Mouse (Mus musculus) layer of hippocampus, adult 18-20 months (tissue): ENCODE results near the gene Ncbp2. TPM values are rescaled to one million over a fixed set of nuclear protein-coding genes. Genes with fewer than 3 reads are reported as not detected.
"Not testable (repeated sequence)": the region's sequence is repeated elsewhere in the genome, so short reads cannot be mapped to it uniquely, and the experiment has no call there.

Experiments used
- DNase-seq, 2 experiments: peaks; one replicate each; pipeline ENCODE4 v3.0.0; 2022; ENCODE audit warnings: low spot score in 2 of 2
- total RNA-seq, 2 experiments: library from RNA; stranded (reverse); gene quantifications; 2 replicates each; pipeline ENCODE4 v1.2.3; 2021

Gene Ncbp2
- total RNA-seq, 2 experiments from 2014 or later: 51.4 to 53.4 TPM

DNA sequence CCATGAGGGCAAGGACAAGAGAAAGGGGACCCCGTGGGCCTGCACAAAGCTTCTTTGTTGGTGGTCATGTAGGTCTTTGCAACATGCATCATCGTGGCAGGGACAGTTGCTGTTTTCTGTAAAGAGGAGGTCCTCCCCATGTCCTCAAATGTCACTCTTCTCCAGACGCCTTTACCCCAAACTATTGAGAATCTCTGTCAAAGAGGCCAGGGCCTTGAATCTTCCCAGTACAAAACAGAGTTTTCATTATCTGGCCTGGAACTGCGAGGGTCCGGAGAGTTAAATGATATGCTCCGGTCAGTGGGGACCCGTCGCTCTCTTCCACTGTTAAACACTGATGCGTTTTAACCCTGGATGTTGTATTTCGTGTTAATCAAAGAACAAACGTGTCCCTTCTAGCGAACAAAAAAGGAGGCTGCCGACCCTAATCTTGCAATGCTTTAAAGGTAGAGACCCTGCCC, 13.7 kb upstream of the Ncbp2 start:
- DNase-seq: no peak

DNA sequence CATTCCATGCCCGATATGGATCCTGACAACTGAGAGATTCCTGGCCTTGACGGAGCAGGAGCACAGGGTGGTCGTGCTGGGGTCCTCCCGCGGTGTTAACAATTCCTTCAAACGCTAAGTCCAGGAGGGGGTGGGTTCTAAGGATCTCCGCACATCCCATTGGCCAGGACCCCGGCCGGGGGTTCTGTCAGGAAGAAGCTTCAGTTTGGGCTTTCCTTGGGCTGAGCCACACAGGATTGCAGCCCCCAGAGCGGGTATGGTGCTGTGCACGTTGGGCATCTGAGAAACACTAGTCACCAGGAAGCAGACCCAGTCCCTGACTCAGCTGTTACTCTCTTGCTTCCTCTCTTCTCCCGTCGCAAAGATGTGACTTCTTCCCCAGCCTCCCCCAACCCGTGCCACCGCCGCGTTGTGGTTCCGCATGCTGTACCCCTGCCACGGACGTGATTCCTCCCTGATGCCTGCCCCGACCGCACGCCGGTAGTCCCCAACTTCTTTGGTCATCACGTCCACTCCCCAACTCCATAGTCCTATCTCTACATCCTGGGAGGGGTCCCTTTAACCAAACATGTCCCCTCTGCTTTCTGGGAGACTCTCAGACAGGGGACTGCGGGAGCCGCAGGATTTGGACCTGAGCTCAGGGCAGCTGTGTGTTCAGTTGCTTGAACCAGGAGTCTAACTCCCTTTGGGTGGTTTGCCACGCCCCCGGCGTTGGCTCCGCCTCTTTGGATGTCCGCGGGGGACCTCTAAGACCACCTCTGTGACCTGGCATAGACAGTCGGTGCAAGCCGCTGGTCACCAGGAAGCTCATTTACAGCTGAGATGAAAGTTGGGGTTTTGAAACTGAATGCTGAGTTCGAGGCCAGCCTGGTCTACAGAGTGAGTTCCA, 13.0 kb upstream of the Ncbp2 start:
- peak in 1 of 2 experiments; percentile 39 for DNase-seq

DNA sequence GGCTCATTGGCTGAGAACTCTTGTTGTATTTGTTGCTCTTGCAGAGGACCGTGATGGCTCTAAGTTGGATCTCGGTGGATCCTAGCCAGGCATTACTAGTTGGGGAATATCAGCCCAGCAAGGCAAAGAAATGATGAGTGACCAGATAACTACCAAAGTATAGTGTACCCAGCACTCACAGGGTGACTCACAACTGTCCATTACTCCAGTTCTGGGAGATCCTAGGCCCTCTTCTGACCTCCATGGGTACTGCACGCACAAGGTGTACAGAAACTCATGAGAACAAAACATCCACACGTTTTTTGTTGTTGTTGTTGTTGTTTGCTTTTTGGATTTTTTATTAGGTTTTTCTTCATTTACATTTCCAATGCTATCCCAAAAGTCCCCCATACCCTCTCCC, 11.7 kb upstream of the Ncbp2 start:
- no peak for DNase-seq

DNA sequence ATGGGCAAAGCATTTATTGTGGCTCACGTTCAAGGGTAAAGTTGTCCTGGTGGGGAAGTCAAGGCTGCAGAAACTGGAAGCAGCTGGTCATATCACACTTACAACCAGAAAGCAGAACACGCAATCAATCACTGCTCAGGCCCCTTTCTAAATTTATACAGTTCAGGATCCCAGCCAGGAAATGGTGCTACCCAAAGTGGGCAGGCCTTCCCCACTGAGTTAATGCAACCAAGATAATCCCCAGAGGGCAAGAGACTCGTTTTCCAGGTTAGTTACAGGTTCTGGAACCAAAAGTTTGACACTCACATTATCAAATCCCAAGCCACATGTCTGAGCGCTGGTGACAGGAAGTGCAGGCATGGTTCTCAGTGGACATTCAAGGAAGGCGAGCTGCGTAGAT, 9.5 kb upstream of the Ncbp2 start:
- DNase-seq: no peak

DNA sequence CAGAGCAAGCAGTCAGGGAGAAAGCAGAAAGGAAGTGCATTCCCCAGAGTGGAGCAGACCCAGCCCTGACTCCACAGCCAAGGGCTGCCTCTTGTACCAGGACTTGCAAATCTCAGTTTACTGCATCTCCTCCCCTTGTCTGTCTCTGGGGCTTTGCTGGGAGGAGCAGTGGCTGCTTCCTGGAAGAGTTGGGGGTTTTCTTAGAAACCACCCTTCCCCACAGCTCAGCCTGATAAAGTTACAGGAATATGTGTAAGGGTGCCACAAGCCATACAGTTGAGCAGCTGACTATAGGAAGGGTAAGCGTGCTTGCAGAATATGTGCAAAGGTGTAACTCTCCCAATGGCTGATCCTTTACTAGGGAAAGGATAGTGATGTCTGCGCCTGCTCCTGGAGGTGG, 7.7 kb upstream of the Ncbp2 start:
- DNase-seq: no peak

DNA sequence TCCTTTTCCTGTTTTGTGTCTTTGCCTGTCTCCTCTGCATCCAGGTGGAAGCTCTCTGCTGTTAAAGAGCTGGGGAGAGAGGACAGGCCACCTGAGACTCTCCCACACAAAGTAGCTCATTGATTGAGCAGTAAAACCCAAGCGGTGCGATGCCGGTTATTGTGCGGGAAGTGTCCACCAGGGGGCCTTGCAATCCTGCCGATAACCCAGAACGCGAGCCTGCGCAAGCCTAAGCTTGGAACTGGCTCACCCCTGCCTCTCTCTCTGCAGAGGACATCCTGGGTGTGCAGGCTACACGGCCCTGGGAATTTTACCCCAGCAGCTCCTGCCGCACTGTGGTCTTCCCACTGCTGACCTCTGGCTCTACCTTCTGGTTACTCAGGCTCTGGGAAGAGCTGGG, 4.3 kb upstream of the Ncbp2 start:
- DNase-seq: peak; percentile 72 to 90

DNA sequence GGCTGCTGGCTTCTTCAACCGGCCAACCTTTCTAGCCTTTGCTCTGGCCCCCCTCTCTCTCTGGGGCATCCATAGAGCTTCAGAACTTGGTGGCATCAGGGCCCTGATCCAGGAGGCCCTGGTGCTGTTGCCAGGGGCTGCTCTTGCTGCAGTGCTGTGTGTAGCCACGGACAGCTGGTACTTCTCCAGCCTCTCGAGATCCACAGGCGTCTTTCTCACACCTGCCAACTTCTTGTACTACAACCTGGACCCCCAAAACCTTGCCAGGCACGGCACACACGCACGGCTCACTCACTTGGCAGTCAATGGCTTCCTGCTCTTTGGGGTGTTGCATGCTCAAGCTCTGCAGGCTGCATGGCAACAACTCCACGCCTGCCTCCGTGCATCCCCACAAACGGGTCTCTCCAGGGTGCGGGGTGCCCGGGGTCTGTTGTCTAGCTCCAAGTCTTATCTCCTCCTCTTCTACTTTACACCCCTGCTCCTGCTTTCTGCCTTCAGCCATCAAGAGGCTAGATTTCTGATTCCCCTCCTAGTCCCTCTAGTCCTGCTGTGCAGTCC, 3.5 kb upstream of the Ncbp2 start:
- no peak for DNase-seq

DNA sequence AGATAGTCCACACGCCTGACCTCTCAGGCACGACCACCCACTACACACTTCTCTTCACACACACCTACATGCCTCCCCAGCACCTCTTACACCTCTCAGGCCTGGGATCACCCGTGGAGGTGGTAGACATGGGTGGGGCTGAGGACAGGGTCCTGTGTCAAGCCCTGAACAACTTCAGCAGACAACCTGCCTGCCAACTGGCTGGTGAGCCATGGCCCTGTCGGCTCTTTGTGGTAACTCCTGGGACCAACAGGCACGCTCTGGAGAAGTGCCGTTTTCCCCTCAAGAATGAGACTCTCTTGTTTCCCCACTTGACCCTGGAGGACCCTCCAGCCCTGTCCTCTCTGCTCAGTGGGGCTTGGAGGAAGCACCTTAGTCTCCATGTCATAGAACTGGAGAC, 2.9 kb upstream of the Ncbp2 start:
- no peak for DNase-seq

DNA sequence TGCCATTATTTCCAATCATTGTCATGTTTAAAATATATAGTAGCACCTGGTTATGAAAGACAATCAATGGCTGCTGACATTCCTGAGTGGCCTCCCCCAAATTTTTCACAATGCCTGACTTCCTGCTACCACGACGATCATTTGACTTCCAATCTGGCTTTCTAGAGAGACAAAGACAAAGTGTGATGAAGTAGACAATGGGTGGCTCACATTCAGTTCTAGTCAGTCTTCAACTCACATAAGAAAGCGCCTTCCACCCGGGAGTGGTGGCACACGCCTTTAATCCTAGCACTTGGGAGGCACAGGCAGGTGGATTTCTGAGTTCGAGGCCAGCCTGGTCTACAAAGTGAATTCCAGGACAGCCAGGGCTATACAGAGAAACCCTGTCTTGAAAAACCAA, 2.3 kb upstream of the Ncbp2 start:
- DNase-seq: not testable (repeated sequence)

DNA sequence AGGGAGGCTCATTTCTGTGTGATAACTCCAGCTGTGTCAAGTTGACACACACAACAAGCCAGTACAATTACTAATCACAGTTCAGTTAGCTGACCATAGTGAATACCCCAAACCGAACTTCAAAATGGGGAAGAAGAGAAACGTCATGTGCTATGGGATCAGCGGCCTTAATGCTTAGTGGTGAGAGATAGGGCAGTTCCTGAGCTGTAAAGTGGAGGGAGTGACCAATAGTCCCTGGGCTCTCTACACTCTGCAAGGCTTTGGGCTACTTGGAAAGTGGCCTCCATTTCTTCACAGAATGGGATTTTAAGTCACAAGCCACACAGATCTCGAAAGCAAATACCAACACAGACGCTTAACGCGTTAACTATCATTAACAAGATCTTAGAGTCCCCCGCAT, 980 bp upstream of the Ncbp2 start:
- no peak for DNase-seq

DNA sequence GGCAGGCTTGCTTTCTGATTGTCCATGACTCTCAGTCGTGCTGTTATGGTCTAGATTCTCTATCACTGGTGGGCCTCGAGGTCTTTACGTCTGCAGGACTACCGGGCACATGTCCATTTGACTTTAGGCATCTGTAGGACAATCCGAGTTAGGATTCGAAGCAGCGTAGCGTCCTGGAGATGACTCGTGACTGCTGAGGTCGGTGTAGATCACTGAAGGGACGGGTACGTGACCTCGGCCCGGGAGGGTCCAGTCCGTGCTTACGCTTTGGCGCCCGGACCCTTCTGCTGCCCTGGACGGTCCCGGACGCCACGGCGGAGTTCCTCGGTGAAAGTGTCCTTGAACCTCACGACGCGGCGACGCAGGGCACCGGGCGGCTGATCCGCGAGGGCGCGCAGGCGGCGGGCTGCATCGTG, 404 bp upstream of the Ncbp2 start:
- peak in 1 of 2 experiments; percentile 51 for DNase-seq

DNA sequence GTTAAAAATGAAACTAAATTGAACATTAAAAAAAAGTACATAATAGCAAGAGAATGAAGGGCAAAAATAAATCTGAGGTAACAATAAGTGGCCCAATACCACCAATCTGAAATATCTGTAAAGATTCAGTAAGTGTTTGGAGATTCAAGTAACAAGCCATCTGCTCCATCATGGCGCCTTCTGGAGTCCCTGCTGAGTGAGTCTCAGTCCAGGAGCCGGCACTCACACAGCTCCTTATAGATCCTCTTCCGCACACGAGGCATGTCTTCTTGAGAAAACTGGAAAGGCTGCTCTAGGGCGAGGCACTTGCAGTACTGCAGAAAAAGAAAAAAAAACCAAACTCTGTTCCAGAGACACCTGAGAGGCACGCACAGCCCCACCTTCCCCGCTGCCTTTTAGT, 14.9 kb downstream of the Ncbp2 start:
- peak in 1 of 2 experiments; percentile 67 for DNase-seq

DNA sequence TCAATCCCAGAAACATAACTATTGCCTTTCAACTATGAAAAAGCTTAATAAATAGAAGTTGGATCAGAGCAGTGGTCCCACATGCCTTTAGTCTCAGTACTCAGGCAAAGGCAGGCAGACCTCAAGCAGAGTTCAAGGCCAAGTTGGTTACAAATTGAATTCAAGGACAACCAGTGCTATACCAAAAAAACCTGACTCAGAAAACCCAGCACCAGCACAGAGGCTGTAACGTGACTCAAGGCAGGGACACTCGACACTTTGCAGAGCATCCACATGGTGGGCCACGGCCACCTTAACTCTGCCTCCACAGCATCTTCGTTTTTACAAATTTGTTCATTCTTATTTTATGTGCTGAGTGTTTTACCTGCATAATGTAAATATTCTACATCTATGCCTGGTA, 26.9 kb downstream of the Ncbp2 start:
- DNase-seq: no peak

DNA sequence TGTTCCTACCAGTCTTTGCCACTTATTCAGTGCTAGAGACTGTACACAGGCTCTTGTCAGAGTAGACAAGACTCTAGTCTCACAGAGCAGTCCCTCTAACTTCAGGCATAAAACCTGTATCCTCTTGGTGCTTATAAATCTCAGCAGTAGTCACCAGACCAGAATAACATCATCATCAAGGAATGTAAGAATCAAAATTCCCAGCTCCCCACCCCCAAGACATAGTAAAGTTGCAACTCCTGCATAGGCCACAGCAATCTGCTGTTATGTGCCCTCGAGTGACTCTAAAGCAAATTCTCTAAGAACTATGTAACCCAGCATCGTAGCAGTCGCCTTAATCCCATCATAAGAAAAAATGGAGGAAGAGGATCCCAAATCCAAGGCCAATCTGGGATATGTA, 31.2 kb downstream of the Ncbp2 start:
- no peak for DNase-seq

DNA sequence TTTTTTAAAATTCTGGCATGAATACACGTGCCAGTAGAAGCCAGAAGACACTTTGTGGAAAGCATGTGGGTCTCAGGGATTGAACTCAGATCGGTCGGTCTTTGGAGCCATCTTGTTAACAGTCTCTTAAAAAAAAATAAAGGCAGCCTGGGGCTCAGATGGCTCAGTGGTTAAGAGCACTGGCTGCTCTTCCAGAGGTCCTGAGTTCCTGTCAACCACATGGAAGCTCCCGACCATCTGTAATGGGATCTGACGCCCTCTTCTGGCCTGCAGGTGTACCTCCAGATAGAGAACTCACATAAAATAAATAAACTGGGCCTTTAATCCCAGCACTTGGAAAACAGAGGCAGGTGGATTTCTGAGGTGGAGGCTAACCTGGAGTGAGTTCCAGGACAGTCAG, 32.6 kb downstream of the Ncbp2 start:
- no peak for DNase-seq

DNA sequence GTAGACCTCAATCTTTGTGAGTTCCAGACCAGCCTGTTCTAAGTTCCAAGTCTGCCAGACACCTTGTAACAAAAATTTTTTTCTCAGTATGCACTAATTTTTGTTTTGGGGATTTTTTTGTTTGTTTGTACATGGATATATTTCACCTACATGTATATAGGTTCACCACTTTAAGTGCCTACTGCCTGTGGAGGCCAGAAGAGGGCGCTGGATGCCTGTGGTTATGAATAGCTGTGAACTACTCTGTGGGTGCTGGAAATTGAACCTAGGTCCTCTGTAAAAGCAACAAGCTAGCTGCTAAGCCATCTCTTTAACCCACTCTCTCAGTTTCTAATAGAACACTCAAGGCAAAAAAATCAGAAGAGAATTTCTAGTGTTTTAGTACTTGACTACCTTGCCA, 43.7 kb downstream of the Ncbp2 start:
- no peak for DNase-seq

DNA sequence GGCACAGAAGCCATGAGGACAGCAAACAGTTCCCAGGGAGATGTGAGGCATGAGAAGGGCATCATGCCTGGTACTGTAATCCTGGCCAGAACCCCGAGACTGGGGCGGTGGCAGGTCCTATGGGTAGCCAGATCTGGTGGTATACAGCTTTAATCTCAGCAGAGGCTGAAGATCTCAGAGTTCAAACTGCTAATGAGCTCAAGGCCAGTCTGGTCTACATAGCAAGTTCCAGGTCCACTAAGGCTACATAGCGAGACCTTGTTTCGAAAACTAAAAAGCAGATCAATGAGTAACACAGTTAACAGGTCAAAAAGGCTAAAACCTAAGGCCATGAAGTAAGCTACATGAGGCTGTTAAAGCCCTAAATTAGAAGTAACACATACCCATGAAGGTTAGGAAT, 44.9 kb downstream of the Ncbp2 start:
- no peak for DNase-seq

DNA sequence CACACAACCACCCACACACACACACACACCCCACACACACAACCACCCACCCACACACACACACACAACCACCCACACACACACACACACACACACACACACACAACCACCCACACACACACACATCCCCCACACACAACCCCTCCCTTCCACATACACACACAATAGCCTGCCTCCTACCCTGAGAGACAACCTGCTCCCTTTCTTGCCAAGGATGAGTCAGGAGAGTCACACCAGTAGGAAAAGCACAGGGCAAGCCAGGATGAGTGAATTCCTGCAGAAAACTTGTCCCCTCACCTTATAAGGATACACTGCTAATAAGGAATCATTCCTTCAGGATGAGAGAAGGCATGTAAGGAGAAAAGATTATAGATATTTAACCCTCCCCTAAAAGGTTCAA, 45.6 kb downstream of the Ncbp2 start:
- no peak for DNase-seq

DNA sequence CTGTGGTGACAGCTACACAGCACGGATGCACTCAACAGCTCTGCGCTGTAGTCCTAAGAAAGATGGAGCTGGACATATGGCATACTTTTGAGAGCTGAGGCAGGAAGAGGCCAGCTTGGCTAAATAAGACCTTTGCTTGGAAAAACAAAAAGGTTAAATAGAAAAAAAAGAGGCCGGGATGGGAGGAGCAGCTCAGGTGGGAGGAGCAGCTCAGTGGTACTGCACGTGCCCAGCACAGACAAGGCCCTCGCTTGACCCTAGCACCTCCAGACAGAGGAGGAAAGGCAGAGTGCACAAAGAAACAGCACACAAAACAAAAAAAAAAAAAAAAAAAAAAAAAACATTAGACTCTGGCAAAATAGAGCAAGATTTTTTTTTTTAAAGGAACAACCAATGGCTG, 48.1 kb downstream of the Ncbp2 start:
- no peak for DNase-seq

DNA sequence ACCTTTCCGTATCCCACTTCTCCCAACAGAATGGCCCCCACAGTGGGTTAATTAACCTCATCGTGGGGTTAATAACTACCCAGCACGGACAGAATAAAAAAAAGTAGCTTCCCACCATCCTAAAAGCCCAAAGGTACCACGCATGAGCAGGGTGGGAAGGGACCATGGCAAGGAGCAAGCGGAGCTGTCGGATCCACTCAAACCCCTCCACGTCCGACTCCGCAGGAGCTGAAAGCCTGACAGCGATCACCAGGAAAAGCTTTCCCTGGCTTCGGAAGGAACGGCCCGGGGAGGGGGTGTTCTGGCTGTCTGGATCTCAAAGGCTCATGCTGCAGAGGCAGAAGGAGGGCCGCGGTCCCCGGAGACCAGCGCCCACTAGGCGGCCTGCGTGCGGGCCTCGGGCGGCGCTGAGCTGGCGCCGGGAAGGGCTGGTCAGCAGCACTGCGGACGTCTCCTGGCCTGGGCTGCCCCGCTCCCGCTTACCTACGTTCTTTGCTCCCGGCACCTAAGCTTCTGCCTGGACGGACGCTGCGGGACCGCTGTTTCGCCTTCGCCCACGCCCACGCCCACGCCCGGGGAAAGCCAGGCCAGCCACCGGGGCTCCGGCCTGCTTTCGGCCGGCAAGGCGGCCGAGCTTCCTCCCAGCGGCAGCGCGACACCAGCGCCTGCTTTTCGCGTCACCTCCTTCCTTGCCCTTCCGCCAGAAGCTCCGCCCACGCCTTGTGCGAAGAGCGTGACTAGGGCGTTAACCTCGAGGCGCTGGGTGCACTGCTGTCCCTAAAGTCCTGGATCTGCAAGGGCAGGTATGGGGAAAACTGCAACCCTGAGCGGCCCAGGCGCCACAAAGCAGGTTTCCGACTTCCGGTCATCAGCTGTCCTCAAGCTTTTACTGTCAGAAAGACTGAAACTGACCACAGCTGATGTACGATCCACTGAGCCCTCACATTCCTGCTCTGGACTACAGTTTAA, 54.5 kb downstream of the Ncbp2 start, which contains the start of gene Senp5:
Gene Senp5, minus strand, starts transcription at position 779 of the 969 bp plus-strand sequence.
- peak; percentile 90 to 91 for DNase-seq

DNA sequence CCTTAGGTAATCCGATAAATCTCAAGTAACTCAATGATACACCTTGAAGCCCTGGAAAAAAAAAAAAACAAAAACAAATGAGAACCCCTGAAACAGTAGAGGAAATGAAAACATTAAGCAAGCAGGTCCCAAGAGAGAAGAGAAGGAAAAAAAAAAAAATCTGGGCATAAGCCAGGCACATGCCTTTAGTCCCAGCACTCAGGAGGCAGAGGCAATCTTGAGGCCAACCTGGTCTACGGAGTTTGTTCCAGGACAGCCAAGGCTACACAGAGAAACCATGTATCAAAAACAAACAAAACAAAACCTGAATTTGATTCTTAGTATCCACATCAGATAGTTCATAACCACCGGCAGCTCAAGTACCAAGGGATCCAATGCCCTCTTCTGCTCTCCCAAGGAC, 56.4 kb downstream of the Ncbp2 start:
- DNase-seq: no peak
